Mouse (Mus musculus): ENCODE measurements around the gene Hebp1.

DNA sequence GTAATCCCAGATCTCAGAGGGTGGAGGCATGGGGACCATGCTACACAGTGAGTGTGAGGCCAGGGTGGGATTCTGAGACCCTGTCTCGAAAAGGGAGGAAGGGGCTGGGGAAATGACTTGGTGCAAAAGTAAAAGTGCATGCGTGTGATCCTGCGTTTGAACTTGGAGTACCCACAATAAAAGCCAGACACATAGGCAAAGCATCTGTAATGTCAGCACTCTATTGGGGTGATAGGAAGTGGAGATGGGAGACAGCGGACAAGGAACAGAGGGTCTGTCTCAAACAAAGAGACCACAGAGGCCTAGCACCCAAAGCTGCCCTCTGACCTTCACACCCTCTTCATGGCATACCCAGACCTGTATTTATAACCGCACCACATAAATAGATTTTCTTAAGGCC is 51.8 kb downstream of the Hebp1 start:
- no peak for TF ChIP-seq CTCF (IDR thresholded peaks at IDR 0.05; ENCODE audit: insufficient read depth, low read length)
- TF ChIP-seq POLR2A (IDR thresholded peaks at IDR 0.05; ENCODE audit: borderline replicate concordance, extremely low read depth, low read depth, low read length), result no peak
